Mouse (Mus musculus) cortical plate, adult 2 months (tissue): Measurements from ENCODE around the gene Ppp1r12b.

Source experiments
- CTCF ChIP-seq: fragments of 200-500 bp; IDR thresholded peaks from 2 replicates; pipeline ENCODE4 v1.5.1; 2011; ENCODE audit warnings: mild to moderate bottlenecking, control low read depth, low read length; ENCODE audit not compliant: insufficient read depth; ENCODE audit errors: extremely low read depth
- POLR2A ChIP-seq: fragments of 200-500 bp; IDR thresholded peaks from 2 replicates; pipeline ENCODE4 v1.6.1; 2011; ENCODE audit warnings: mild to moderate bottlenecking, low read length, control low read depth; ENCODE audit not compliant: insufficient read depth; ENCODE audit errors: extremely low read depth

GRCm38 (mm10) chr1:134741946-134742661 is 213.6 kb downstream of the Ppp1r12b start:
- TF ChIP-seq CTCF = no peak
- TF ChIP-seq POLR2A = no peak
